Mouse (Mus musculus) central nervous system, embryonic 14 days (tissue): Measurements from ENCODE around the gene Gm10645. TPM values are rescaled to one million over a fixed set of nuclear protein-coding genes. Genes with fewer than 3 reads are reported as not detected.

Source experiments
- polyA plus RNA-seq: library from polyadenylated mRNA; depleted of rRNA; stranded (reverse); fragments of >200 nt; gene quantifications from 2 replicates; pipeline ENCODE4 v1.2.3, GENCODE M21; 2012; rRNA removed

The Gm10645 gene
- 1.7 and 2.2 TPM in 2 replicates for polyA plus RNA-seq

GRCm38 (mm10) chr8:83165931-83166867 is at the start of gene Gm10645:
Gene Gm10645, minus strand, starts transcription at chr8:83166170.

GRCm38 (mm10) chr8:83165235-83165930 is 587 bp downstream of the Gm10645 start, which contains the start of gene Tbc1d9:
Gene Tbc1d9, plus strand, starts transcription at chr8:83165352.

Other genes with a start within 250 kb of the Gm10645 start
- 46.9 and 54.6 TPM in 2 replicates for gene Tbc1d9, start 818 bp downstream of the Gm10645 start, polyA plus RNA-seq
- gene Ucp1, start 124.2 kb upstream of the Gm10645 start, polyA plus RNA-seq = 0.41 and 0.55 TPM in 2 replicates
- 18.5 and 21.4 TPM in 2 replicates for gene Elmod2, start 166.3 kb upstream of the Gm10645 start, polyA plus RNA-seq
- gene Mgat4d, start 182.3 kb upstream of the Gm10645 start, polyA plus RNA-seq = not detected in 2 replicates
- 6.0 and 6.8 TPM in 2 replicates for gene Clgn, start 223.7 kb upstream of the Gm10645 start, polyA plus RNA-seq